Mouse (Mus musculus) kidney, adult 2 months (tissue): Measurements from ENCODE around the gene Mthfd1.

Experiments used
- CTCF ChIP-seq: fragments of 200-500 bp; conservative IDR thresholded peaks from 2 replicates; pipeline ENCODE4 v1.5.1; 2011; ENCODE audit warnings: low read depth, mild to moderate bottlenecking, control low read depth, low read length, moderate library complexity, mixed read lengths; ENCODE audit not compliant: insufficient read depth, insufficient read length
- POLR2A ChIP-seq: fragments of 200-500 bp; IDR thresholded peaks from one replicate; pipeline ENCODE4 v1.6.1; 2011; ENCODE audit warnings: low read depth, low read length, control low read depth

DNA sequence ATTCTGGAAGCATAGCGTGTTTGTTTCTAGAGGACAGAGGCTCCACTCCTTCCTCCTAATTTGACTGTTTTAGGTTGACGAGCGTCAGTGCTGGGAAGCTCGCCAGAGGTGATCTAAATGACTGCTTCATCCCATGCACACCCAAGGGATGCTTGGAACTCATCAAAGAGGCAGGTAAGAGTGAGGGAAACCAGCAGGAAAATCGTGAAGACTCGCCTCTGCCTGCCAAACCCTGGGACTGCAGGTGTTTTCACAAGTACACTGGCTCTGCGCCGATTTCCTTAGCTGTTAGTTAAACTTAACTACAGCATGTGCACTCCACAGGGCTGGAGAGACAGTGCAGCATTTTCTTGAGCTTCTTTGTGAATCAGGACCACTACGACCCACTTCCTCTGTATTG lies 25.5 kb downstream of the Mthfd1 start:
- TF ChIP-seq CTCF (no peak), POLR2A (no peak)
